Mouse (Mus musculus) forebrain, embryonic 10.5 days (tissue): Measurements from ENCODE around the gene Lipo2. TPM values are rescaled to one million over a fixed set of nuclear protein-coding genes. Genes with fewer than 3 reads are reported as not detected.
"Not testable (repeated sequence)": the region's sequence is repeated elsewhere in the genome, so short reads cannot be mapped to it uniquely, and the experiment has no call there.

Source experiments
- DNase-seq: peaks from one replicate; pipeline ENCODE4 v3.0.0-alpha.2; 2017; ENCODE audit warnings: low spot score; ENCODE audit errors: extremely low spot score
- H3K27ac ChIP-seq: fragments of 300-500 bp; sonication (generic); 2 replicates; pipeline ENCODE4 v1.5.1; 2016; ENCODE audit warnings: mild to moderate bottlenecking
- H3K27me3 ChIP-seq: fragments of 300-500 bp; sonication (generic); 2 replicates; pipeline ENCODE4 v1.6.1; 2016; ENCODE audit warnings: mild to moderate bottlenecking; ENCODE audit not compliant: poor library complexity, severe bottlenecking
- H3K36me3 ChIP-seq: fragments of 300-500 bp; sonication (generic); replicated peaks from 2 replicates; pipeline ENCODE4 v1.6.1; 2016; ENCODE audit warnings: mild to moderate bottlenecking, moderate library complexity
- H3K4me1 ChIP-seq: fragments of 300-500 bp; sonication (generic); 2 replicates; pipeline ENCODE4 v1.6.1; 2016
- H3K4me3 ChIP-seq: fragments of 300-500 bp; sonication (generic); 2 replicates; pipeline ENCODE4 v1.5.1; 2016; ENCODE audit warnings: mild to moderate bottlenecking, moderate library complexity
- H3K9me3 ChIP-seq: fragments of 300-500 bp; sonication (generic); 2 replicates; pipeline ENCODE4 v1.6.1; 2016; ENCODE audit warnings: mild to moderate bottlenecking, moderate library complexity
- WGBS: fragments of 180-500 bp; shearing (Covaris S2); methylation state at CpG from one replicate; pipeline ENCODE4 v1.1.7; 2016; 5-methylcytosine and 5-hydroxymethylcytosine counted together
- polyA plus RNA-seq: library from polyadenylated mRNA; unstranded; fragments of >200 nt; fragmentation: Nextera tagmentation; extraction: Ambion mirVana; gene quantifications from 2 replicates; pipeline ENCODE4 v1.2.1, GENCODE M21; 2016

Lipo2 gene
- polyA plus RNA-seq = 0.10 and 0.24 TPM in 2 replicates

DNA sequence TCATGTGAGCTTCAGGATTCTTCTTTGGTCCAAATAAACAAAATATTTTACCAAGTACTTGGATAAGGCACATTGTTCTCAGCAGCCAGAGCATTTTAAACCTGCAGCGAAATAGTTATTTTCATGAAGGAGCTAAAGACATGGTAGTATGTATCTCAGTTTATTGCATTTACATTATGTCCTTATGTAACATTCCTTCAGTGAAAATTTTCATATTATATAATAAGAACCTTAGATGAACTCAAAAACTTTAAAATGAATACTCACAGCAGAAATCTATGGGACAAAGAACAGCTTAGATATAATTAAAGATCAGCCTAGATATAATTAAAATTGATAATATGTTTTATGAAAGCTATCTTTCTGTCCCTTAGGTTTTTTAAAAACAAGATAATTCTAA, at the start of gene Lipo2:
Gene Lipo2 (minus strand): TSS at position 101 of the 400 bp plus-strand sequence.
- H3K27ac ChIP-seq, H3K36me3 ChIP-seq, H3K9me3 ChIP-seq, H3K4me1 ChIP-seq, H3K27me3 ChIP-seq, DNase-seq, H3K4me3 ChIP-seq: not testable (repeated sequence)
- WGBS = 90% methylated on average over 1 of the region's 1 CpGs

DNA sequence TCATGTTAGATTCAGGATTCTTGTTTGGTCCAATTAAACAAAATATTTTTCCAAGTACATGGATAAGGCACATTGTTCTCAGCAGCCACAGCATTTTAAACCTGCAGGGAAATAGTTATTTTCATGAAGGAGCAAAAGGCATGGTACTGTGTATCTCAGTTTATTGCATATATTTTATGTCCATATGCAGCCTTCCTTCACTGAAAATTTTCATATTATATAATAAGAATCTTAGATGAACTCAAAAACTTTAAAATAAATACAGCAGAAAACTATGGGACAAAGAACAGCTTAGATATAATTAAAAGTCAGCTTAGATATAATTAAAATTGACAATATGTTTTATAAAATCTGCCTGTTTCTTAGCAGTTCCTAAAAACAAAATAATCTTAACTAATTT, 36.2 kb upstream of the Lipo2 start, which contains the start of gene Lipo1:
Gene Lipo1 (minus strand): TSS at position 101 of the 400 bp plus-strand sequence.
- H3K27ac ChIP-seq, H3K9me3 ChIP-seq, H3K27me3 ChIP-seq, DNase-seq, H3K36me3 ChIP-seq, H3K4me1 ChIP-seq, H3K4me3 ChIP-seq: not testable (repeated sequence)

DNA sequence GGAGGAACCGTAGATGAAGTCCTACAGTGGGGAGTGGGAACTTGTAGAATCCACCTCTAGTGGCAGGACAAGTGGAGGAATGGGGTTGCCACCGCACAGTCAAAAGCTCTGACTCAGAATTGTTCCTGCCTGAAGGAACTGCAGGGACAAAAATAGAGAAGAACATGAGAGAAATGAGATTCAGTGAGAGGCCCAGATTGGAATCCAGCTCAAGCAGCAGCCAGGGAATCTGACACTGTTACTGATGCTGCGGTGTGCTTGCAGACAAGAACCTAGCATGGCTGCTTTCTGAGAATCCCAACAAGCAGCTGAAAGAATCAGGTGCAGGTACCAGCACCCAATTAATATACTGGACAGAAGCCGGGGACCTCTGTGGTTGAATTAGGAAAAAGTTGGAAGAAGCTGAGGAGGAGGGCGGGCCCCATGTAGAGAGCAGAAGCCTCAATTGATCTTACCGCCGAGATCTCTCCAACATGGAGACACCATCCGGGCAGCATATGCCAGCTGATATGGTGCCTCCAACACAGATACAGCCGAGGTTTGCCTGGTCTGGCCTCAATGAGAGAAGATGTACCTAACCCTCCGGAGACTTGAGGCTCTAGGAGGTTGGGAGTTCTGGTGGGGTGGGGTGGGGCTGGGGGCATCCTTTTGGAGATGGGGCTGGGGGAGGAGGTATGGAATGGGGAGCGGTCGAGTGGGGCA, 35.6 kb upstream of the Lipo2 start:
- Histone ChIP-seq H3K4me3 (no peak overlapping the region), H3K4me1 (no peaks in the 10 kb centered on the region), H3K27me3 (no peaks in the 10 kb centered on the region), H3K36me3 (no peaks in the 10 kb centered on the region), H3K27ac (no peak overlapping the region), H3K9me3 (no peaks in the 10 kb centered on the region)
- 91% methylated on average over 12 of the region's 12 CpGs for WGBS
- DNase-seq = no peak

DNA sequence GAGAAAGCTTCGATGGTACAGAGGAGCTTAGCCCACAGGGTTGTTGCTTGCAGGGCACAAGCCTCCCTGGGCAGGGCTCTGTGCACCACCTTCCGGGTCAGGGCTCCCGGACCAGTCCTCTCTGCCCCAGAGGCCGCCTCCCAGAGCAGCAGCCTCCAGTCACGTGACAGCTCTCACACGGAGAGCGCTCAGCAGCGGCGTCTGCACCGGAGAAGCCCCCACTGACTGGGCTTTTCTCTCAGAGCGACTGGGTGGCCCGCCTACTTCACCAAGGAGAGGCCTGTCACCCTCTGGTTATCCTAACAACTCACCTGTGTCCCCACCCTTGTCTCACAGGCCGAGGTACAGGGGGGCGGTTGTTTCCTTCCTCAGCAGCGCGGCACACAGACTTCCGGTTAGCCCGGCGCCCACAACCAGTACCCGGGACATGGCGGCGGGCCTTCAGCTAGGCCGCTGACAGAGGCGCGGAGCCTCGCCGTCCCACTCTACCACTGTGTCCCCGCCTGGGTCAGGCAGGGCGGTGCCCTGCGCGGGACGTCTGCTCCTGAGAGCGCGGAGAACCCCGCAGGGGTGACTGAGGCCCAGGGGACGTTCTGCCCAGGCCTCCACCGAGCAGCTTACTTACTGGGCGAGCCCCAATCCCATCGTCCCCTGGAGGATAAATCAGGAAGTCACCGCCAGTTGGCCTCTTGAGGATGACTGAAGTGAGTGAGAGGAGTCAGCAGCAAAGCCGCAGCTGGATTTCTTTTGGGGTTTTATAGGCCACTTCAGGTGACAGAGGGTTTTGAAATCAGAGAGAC, 10.3 kb upstream of the Lipo2 start, which contains the start of gene Lipo3:
Gene Lipo3 (minus strand): TSS at position 665 of the 800 bp plus-strand sequence.
- H3K4me3 ChIP-seq = peak within 1 kb of the TSS; percentile 31; the same call in 1 of the 2 replicates
- peak; percentile 14 for DNase-seq
- 54% methylated on average over 12 of the region's 41 CpGs for WGBS
- H3K36me3 ChIP-seq, H3K9me3 ChIP-seq, H3K27me3 ChIP-seq, H3K4me1 ChIP-seq, H3K27ac ChIP-seq: not testable (repeated sequence)

Other genes with a start within 250 kb of the Lipo2 start
- gene Lipo4, start 233.6 kb downstream of the Lipo2 start, polyA plus RNA-seq = not detected in 2 replicates
- gene Gm8978, start 126.1 kb downstream of the Lipo2 start, polyA plus RNA-seq = not detected in 2 replicates
- 7.5 and 7.7 TPM in 2 replicates for gene Lipo3, start 10.6 kb upstream of the Lipo2 start, polyA plus RNA-seq
- gene Lipo1, start 36.1 kb upstream of the Lipo2 start, polyA plus RNA-seq = not detected in 2 replicates
- not detected in 2 replicates for gene Lipf, start 209.8 kb upstream of the Lipo2 start, polyA plus RNA-seq